Mouse (Mus musculus) large intestine, adult 2 months (tissue): ENCODE measurements around the gene Ccr7. TPM values are rescaled to one million over a fixed set of nuclear protein-coding genes. Genes with fewer than 3 reads are reported as not detected.

Experiments
- DNase-seq: peaks from one replicate; pipeline ENCODE4 v3.0.0-alpha.2; 2012; ENCODE audit warnings: low read depth, low spot score
- WGBS: fragments of 180-500 bp; shearing (Covaris S2); methylation state at CpG from one replicate; pipeline ENCODE4 v1.1.7; 2018; 5-methylcytosine and 5-hydroxymethylcytosine counted together
- polyA plus RNA-seq: library from polyadenylated mRNA; depleted of rRNA; stranded (reverse); fragments of >200 nt; gene quantifications from 2 replicates; pipeline ENCODE4 v1.2.3, GENCODE M21; 2012; rRNA removed

Gene Ccr7
- polyA plus RNA-seq: 5.8 and 7.7 TPM in 2 replicates

DNA sequence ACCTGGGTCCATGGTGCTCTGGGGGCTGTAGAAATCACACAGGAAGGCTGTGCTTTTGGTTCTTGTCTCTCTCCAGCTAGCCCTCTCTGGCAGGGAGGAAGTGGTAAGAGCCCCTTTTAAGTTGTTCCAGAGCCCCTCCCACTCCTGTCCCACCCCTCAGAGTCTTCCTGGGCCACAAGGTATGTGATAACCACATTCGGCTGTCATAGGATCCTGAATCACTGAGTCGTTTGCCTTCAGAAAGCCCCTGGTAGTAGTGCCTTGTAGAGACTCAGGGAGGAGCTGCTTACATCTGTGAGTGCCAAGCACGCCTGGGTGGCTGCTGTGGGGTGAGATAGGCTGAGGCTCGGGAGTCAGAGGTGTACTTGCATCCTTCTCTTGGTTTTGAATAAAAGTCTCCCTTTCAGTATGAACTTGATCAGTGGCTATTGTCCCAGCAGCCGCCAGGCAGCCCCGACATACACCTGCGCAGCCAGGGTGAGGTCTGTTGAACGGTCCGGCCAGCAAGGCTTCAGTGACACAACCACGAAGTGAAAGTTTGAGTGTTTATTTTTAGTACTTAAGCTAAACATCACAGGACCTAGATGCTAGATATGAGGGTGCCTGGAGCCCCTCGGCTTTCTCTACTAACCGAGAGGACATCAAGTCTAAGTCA, at the start of gene Ccr7:
TSS of gene Ccr7 (minus strand) at position 91 of the 655 bp plus-strand sequence.
- no peak for DNase-seq

DNA sequence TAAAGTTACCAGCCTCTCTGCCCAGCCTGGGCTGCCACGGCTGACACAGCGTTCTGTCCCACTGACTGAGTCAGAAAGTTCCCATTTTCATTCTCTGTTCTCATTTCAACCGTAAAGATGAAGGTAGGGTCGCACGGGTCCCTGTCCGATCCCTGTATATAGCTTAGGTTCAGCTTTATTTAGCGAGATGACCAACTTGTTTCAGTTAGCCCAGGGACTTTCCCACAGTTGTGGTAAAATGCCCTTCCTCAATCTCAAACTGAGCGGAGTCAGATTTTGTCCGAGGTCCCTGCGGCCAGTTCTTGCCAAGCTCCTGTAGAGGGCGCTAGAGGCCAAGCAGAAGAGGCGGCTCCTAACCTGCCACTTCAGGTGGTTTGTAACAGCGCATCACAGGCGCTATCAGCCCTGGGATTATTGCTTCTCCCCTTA, 34.3 kb upstream of the Ccr7 start:
- WGBS: 12% methylated on average over 14 of the region's 14 CpGs

More for the DNA sequence above, at the start of gene Ccr7:
- WGBS: 53% methylated on average over 12 of the region's 12 CpGs

GRCm38 (mm10) chr11:99187348-99187747, 32.5 kb upstream of the Ccr7 start:
- WGBS: 89% methylated on average over 4 of the region's 4 CpGs
- no peak for DNase-seq

More for the DNA sequence above, 34.3 kb upstream of the Ccr7 start:
- peak; percentile 43 for DNase-seq

DNA sequence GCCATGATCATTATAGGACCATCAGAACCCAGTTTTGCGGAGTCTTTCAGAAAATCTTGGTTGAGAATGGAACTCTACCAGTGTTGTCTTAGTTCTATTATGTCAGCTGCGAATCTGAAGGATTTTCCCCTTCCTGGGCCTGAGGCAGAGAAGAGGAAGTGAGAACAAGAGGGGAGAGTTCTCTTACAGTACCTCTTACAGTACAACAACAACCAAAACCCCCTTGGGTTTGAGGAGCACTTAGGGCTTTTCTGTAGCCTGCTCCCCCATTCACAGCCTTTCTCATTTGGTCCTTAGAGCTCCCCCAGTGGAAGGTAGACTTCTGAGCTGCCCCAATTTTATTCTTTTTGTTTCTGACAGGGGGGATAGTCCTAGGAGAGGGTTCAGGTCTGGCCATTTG, 32.0 kb upstream of the Ccr7 start:
- no peak for DNase-seq
- 75% methylated on average over 2 of the region's 2 CpGs for WGBS

DNA sequence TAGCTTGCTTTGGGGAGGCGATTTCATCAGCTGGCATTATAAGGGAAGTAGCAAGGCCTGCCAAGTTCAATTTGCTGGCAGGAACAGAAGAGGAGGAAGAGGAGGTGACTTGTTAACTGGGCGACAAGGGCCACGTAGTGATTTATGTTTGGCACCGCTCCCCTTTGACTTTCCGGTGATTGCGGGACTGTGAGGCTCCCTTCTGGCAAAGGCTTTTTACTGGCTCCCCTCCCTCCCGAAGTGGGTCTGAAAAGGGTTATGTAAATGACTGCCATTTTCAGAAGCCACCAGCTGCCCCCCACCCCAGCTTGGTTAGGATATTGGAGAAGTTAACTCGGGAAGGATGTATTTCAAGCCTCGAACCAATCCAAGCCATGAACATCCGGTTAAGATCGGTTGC, 27.7 kb upstream of the Ccr7 start:
- DNase-seq: no peak
- 24% methylated on average over 11 of the region's 11 CpGs for WGBS

GRCm38 (mm10) chr11:99180071-99180470, 25.2 kb upstream of the Ccr7 start:
- WGBS: 88% methylated on average over 5 of the region's 5 CpGs
- DNase-seq: no peak

DNA sequence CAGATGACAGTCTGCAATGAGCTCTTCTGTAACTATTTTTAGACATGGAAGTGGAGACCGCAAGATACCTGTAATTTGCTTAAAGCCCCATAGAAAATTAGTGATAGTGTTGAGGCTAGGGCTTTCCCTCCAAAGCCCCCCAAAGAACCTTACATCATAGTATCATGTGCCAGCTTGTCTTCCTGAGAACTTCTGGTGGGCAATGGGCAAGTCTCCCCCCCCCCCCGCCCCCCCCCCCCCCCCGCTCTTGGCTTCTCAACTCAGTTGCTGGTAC, 23.0 kb upstream of the Ccr7 start:
- 55% methylated on average over 3 of the region's 3 CpGs for WGBS
- no peak for DNase-seq

GRCm38 (mm10) chr11:99177054-99177924, 22.4 kb upstream of the Ccr7 start:
- no peak for DNase-seq
- 65% methylated on average over 5 of the region's 5 CpGs for WGBS

- 75% methylated on average over 4 of the region's 4 CpGs for WGBS
- no peak for DNase-seq
These were observed 17.1 kb upstream of the Ccr7 start for GRCm38 (mm10) chr11:99172002-99172401.

DNA sequence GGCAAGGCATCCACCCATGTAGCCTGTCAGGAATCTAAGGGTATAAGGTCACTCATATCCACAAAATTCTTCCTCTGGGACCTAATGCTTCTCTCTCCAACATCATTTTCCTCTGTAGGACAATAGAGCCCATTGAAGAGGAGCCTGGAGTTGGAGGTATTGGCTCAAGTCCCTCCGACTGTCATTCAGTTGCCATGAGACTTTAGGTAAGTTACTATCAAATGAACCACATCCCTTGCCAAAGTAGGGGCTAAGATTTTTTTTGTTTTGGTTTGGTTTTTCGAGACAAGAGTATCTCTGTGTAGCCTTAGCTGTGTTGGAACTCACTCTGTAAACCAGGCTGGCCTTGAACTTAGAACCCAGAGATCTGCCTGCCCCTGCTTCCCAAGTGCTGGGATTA, 16.6 kb upstream of the Ccr7 start:
- 64% methylated on average over 2 of the region's 2 CpGs for WGBS
- DNase-seq: no peak

- DNase-seq: no peak
These were observed 15.8 kb upstream of the Ccr7 start for GRCm38 (mm10) chr11:99170547-99171267.

GRCm38 (mm10) chr11:99170005-99170404, 15.1 kb upstream of the Ccr7 start:
- WGBS: 94% methylated on average over 6 of the region's 6 CpGs
- DNase-seq: no peak

More at GRCm38 (mm10) chr11:99170547-99171267, 15.8 kb upstream of the Ccr7 start:
- WGBS: 72% methylated on average over 12 of the region's 12 CpGs

DNA sequence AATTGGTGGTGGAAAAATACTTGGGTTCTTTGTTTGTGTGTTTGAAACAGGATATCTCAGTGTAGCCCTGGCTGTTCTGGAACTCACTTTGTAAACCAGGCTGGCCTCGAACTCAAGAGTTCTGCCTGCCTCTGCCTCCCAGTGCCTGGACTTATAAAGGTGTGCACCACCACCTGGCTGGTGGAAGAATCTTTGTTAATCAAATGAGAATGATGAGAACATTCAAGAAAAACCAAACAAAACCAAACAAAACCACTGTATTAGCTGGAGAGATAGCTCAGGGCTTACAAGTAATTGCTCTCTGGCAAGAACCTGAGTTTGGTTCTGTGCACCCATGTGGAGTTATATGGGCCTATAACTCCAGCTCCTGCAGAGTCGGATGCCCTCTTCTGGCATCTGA, 14.6 kb upstream of the Ccr7 start:
- no peak for DNase-seq
- 81% methylated on average over 2 of the region's 2 CpGs for WGBS

DNA sequence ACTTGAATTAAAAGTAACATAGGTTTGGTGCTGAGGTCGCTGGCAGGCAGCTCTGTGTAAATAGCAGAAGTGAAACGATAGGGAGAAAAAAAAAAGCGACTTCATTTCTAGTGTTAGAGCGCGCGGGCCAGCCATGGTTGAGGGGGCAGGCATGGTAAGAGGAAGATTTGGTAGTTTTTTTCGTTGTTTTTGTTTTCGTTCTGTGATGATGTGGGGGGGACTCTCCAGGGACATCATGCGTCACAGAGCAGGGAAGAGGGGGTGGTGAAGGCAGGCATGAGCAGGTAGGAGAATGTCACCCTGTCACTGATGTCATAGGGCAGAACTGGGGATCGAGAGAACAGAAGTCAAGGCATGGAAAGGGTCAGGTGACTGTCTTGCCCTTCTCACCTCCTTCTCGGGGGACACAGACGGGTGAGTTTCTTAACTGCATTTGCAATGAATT, 13.2 kb upstream of the Ccr7 start:
- 56% methylated on average over 12 of the region's 12 CpGs for WGBS
- DNase-seq: no peak

DNA sequence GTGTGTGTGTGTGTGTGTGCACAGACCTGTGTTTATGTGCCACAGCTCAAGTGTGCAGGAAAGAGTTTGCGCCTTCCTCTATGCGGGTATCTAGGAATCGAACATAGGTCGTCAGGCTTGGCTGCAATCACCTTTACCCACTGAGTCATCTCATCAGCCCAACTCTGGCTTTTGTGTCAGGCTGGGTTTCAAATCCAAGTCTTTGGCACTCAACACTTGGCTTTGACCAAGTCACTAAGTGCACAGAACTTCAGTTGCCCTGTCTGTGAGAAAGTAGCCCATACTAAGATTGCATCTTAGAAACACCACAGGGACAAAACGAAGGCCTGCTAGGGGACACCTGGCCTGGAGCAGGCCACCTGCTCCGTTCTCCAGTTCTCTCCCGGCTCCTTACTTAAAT, 12.7 kb upstream of the Ccr7 start:
- no peak for DNase-seq
- WGBS: 77% methylated on average over 7 of the region's 7 CpGs

GRCm38 (mm10) chr11:99166241-99166640, 11.4 kb upstream of the Ccr7 start:
- WGBS: 90% methylated on average over 7 of the region's 7 CpGs
- DNase-seq: no peak

DNA sequence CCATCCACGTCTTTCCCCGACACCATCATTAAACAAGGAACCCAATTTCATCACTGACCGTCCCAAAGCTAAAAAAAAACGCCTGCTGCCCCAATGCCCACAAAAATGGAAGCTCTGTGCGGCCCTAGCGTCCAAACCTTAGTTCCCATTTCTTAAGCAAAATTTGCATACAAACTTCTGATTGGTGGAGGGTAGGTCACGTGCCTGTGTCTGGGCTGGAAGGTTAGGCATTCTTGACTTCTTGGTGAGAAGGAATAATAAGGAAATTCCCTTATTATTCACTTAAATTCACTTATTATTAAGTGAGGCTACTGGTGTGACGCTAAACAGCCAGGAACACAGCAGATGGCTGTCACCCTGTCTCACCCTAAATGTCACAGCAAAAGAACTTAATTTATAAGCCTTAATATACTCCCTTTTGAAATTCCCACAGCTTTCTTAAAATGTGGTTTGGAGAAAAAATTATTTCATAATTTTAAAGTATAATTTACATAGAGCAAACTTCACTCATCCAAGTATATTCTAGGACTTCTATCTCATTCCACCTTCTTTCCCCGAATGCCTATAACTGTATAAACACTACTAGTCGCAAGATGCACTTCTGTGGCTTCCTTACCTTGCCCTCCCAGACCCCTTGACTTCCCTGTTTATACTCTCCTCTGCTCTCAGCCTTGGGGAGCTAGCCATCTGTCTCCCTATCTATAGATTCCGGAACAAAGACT, 10.3 kb upstream of the Ccr7 start:
- DNase-seq: no peak
- 72% methylated on average over 11 of the region's 11 CpGs for WGBS

DNA sequence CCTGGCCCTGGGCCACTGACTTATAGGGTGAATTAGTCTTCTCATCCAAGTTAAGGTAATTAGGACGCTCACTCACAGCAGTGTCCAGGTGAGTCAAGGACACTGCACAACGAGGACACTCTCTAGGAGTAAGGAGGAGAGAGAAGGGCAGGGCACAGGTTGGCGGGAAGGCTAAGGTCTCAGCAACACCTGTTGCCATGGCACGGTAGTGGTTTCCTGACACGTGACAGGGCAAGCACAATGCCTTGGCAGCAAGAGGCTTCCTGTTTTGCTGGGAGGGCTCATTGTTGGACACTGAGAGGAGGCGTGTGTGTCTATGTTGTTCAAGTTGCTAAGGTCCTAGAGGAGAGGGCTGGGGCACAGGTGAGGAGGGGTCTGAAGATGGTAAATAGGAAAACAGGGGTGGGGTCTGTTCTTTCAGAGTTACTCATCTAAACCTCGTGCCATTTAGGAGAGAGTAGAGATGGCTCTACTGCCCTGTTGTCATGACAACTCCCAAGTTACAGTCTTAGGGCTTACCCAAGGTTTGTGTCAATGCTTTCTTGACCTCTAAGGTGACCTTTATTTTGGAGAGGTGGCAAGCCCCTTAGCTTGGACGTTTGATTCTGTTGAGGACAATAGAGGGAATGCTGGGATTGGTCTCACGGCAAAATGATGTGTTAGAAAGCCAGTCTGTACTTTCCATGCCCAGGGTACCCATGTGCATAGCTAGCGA, 8.3 kb upstream of the Ccr7 start:
- WGBS: 37% methylated on average over 10 of the region's 10 CpGs
- no peak for DNase-seq

DNA sequence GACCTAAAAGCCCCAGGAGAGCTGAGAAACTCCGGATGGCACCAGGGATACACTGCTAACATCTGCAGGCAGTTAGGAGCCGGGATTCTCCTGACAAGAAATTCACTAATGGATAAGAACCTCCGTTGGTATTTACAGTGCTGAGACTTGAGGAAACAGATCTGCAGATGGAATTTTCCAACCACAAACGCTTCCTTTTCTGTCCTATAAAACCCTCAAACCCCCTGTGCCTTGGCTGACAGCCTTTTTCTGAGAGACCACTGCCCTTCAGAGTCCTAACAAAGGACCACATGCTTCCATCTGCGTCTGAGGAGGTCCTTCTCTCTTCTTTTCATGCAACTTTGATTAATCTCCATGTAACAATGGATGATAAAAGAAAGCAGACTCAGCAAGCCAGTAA, 6.8 kb upstream of the Ccr7 start:
- DNase-seq: no peak
- 52% methylated on average over 5 of the region's 5 CpGs for WGBS
